Mouse (Mus musculus) cortical plate, adult 2 months (tissue): Measurements from ENCODE around the gene Gm49661. TPM values are rescaled to one million over a fixed set of nuclear protein-coding genes. Genes with fewer than 3 reads are reported as not detected.
A peak's percentile ranks its signal among the peaks of the same experiment; 100 is the strongest.

ENCODE experiments used
- H3K27ac ChIP-seq: fragments of 200-500 bp; 2 replicates; pipeline ENCODE4 v1.5.1; 2012; ENCODE audit warnings: low read length, control low read depth, inconsistent platforms; ENCODE audit not compliant: insufficient read depth
- H3K4me1 ChIP-seq: fragments of 200-500 bp; 2 replicates; pipeline ENCODE4 v1.6.1; 2011; ENCODE audit warnings: low read length; ENCODE audit not compliant: control insufficient read depth, insufficient read depth
- H3K4me3 ChIP-seq: fragments of 200-500 bp; 2 replicates; pipeline ENCODE4 v1.5.1; 2011; ENCODE audit warnings: mild to moderate bottlenecking, low read length, control low read depth; ENCODE audit not compliant: insufficient read depth
- CTCF ChIP-seq: fragments of 200-500 bp; IDR thresholded peaks from 2 replicates; pipeline ENCODE4 v1.5.1; 2011; ENCODE audit warnings: mild to moderate bottlenecking, control low read depth, low read length; ENCODE audit not compliant: insufficient read depth; ENCODE audit errors: extremely low read depth
- POLR2A ChIP-seq: fragments of 200-500 bp; IDR thresholded peaks from 2 replicates; pipeline ENCODE4 v1.6.1; 2011; ENCODE audit warnings: mild to moderate bottlenecking, low read length, control low read depth; ENCODE audit not compliant: insufficient read depth; ENCODE audit errors: extremely low read depth
- polyA plus RNA-seq: library from polyadenylated mRNA; depleted of rRNA; stranded (reverse); fragments of >200 nt; gene quantifications from 2 replicates; pipeline ENCODE4 v1.2.3, GENCODE M21; 2012

Gm49661 gene
- polyA plus RNA-seq, 1 experiment: not detected

DNA sequence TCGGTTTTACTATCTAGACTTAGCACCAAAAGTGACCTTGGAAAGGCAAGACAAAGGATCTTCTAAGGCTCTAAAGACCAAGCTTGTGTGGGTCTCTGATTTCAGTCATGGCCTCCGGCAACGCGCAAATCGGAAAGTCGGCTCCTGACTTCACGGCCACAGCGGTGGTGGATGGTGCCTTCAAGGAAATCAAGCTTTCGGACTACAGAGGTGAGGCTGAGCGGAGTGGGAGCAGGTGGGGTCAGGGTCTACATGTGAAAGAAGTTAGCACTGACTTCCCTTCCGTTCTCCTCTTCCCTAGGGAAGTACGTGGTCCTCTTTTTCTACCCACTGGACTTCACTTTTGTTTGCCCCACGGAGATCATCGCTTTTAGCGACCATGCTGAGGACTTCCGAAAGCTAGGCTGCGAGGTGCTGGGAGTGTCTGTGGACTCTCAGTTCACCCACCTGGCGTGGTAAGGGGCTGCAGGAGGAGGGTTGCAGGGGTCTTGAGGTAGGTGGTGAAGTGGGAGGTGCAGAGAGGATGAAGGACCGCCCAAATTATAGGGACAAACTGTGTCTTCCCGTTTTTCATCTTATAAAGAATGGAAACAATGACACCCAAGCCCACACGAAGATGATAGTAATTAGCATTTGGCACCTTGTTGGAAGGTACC, 1.0 kb upstream of the Gm49661 start:
- Histone ChIP-seq H3K4me1 (peaks cover 6% of the 10 kb centered on the region; the same call in 1 of the 2 replicates), H3K27ac (peak overlapping the region; percentile 9; the same call in 1 of the 2 replicates), H3K4me3 (peak overlapping the region; percentile 72)
- TF ChIP-seq POLR2A: no peak
- no peak for TF ChIP-seq CTCF

DNA sequence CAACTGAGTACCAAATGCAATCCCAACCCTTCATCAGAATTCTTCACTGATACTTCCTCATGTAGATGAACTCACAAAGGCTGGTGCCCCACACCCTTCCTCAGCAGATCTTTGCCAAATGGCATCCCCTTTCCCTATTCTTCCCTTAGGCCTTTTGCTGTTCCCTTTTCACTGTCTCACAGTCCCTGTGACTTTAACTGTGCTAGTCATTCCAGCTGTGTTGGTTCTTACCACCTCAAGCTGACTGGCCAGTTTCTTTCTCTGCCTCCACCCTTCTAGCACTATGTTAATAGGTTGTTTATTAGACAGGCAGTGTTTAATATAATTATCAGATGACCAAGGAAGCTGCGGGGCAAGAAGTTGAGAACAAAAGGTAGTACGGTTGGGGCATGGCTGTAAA, 583 bp downstream of the Gm49661 start:
- TF ChIP-seq CTCF: no peak
- TF ChIP-seq POLR2A: no peak
- Histone ChIP-seq H3K4me3 (peak overlapping the region; percentile 72; the same call in 1 of the 2 replicates), H3K4me1 (peaks cover 9% of the 10 kb centered on the region; the same call in 1 of the 2 replicates), H3K27ac (no peak overlapping the region)

DNA sequence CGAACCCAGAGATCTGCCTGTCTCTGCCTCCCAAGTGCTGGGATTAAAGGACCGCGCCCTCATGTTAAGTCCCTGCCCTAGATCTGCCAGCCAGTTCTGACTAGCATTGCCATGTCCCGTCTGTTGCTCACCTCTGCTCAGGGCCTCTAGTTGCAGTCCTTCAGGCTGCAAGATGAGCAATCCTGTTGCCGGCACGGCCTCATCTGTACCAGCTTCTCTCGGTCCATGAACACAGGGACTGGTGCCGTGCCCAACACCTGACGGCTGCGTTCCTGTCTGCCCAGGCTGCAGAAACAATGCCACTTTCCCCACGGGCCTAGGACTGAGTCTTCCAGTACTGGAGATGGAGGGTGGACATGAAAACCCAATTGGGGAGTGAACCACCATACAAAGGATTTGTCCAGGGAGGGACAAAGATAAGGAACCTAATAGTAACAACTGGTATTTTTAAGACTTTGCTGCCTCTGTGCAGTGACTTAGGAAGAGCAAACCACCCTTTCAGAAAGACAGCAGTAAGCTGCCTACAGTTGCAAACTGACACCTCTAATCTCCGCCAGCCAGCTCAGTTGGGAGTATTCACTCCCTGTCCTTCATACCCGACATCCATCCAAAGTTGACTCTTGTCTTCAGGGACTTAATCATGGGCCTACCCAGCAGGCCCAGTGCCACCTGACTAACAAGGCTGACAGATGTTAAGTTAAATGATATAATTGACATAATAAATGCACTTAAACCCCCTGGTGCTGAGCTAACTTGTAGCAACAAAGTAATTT, 1.5 kb downstream of the Gm49661 start:
- H3K4me1 ChIP-seq: peaks cover 9% of the 10 kb centered on the region; the same call in 1 of the 2 replicates
- no peak overlapping the region for H3K4me3 ChIP-seq
- TF ChIP-seq CTCF: no peak
- no peak for TF ChIP-seq POLR2A
- H3K27ac ChIP-seq: no peak overlapping the region

DNA sequence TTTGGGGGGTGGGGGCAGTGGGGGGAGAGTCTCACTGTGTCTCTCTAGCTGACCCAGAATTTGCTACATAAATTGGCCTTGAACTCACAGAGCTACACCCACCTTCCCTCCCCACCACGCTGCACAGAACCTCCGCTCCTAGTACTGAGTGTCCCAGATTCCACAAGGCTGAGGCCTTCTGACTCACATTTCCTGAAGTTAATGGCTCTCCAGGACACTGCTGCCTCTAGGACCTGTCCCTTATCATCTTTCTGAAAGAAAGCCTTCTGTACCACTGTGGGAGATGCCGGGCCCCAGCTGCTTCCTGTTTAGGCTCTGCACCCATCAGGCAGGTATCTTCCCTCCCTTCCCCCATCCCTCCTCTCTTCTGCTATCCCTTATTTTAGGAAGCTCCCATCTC, 2.6 kb downstream of the Gm49661 start:
- peaks cover 9% of the 10 kb centered on the region; the same call in 1 of the 2 replicates for H3K4me1 ChIP-seq
- H3K4me3 ChIP-seq: no peak overlapping the region
- H3K27ac ChIP-seq: no peak overlapping the region
- TF ChIP-seq POLR2A: no peak
- TF ChIP-seq CTCF: no peak

DNA sequence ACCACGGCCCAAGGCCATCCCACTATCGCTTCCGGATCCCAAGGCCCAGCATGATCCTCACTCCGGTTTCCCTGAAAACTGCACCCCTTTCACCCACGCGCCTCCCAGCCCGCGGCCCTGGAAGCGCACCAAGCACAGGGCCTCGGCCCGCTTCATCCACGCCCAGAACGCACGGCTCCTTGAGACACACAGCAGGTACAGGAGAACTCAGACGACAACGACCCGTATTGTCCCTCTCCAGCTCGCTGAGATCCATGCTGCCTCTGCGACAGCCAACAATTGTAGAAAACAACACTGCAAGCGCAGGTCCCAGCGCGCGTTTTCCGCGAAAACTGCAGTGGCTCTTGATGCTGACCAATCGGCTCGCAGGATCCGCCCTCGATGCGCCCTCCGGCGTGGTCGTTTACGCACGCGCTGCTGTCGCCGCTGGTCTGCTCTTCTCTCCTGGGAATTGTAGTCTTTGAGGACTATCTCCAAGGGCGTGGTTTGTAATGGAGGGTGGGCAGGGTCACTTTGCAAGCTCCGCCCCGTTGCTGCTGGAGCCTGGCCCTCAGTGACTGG, 3.4 kb downstream of the Gm49661 start:
- TF ChIP-seq POLR2A: peak; percentile 75; the same call in 1 of the 2 replicates
- no peak for TF ChIP-seq CTCF
- Histone ChIP-seq H3K27ac (no peak overlapping the region), H3K4me1 (peaks cover 9% of the 10 kb centered on the region; the same call in 1 of the 2 replicates), H3K4me3 (peak overlapping the region; percentile 67)

DNA sequence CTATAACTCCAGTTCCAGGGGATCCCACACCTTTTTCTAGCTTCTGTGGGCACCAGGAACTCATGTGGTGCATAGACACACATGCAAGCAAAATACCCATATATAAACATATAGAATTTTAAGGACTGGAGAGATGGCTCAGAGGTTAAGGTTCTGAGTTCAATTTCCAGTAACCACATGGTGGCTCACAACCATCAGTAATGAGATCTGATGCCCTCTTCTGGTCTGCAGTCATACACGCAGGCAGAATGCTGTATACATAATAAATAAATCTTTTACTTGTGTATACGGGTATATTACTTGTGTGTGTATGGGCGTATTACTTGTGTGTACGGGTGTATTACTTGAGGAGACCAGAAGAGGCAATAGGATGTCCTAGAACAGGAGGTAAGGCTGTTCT, 5.3 kb downstream of the Gm49661 start:
- Histone ChIP-seq H3K27ac (no peak overlapping the region), H3K4me3 (no peak overlapping the region), H3K4me1 (peaks cover 7% of the 10 kb centered on the region; the same call in 1 of the 2 replicates)
- TF ChIP-seq POLR2A: no peak
- TF ChIP-seq CTCF: no peak

DNA sequence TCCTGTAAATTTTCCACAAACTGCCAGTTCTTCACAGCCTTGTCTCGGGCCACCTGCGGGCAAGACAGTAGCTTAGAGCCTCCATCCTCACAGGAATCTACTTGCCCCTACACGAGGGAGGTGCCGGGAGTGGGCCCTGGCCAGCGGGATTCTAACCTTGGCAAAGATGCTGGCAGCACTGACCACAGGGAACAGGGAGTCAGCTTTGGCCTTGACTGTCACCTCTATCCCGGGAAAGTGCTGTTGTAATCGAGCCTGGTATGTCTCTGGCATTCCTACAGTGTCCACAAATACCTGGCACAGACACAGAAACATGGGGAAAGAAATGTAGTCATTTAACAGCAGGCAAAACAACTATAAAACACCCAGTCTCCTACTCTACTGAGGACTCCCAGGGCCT, 9.4 kb downstream of the Gm49661 start:
- no peak overlapping the region for H3K27ac ChIP-seq
- no peaks in the 10 kb centered on the region for H3K4me1 ChIP-seq
- no peak for TF ChIP-seq CTCF
- TF ChIP-seq POLR2A: no peak
- no peak overlapping the region for H3K4me3 ChIP-seq

DNA sequence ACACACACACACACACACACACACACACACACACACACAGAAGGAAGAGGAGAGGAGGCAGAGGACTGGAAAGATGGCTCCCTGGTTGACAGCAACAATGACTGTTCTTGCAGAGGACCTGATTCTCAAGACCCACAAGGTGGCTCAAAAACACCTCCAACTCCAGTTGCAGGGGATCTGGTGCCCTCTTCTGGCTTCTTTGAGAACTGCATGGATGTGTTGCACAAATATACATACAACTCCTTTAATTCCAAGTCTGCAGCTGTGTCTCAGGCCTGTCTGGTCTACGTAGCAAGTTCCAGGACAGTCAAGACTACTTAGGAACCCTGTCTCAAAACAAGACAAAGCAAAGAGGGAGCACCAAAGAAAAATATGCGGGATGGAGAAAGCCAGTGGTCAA, 12.5 kb downstream of the Gm49661 start:
- TF ChIP-seq POLR2A (no peak), CTCF (peak; percentile 85)
- no peak overlapping the region for H3K4me3 ChIP-seq
- no peak overlapping the region for H3K27ac ChIP-seq
- no peaks in the 10 kb centered on the region for H3K4me1 ChIP-seq

DNA sequence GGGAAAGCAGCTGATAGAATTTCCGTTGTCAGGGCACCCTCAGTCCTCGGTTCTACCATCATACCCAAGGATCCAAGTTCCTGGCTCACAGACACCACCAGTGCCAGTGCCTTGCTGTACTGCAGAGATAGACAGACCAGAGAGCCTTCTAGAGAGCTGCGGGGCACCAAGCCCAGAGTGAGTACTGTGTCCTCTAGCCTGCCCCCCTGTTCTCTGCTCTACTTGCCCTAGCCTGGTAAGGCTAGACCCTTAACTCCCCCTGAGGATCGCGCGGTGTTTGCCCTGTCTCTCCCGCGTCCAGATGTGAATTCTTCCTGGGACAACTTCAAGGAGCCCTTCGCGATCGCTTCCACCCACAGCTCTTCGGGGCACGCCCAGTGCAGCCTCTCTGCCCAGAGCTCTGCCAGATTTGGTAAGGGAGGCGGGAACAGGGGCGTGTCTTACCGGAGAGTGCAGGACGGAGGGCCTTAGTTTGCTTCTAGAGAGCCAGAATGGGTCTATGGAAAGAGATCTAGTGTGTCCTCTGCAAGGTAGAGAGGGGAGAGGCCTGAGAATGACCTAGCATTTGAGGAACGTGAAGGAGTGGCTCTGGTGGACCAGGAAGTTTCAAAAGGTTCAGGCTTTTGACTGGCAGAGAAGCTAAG, 16.5 kb downstream of the Gm49661 start:
- Histone ChIP-seq H3K4me3 (no peak overlapping the region), H3K27ac (no peak overlapping the region), H3K4me1 (no peaks in the 10 kb centered on the region)
- TF ChIP-seq CTCF: no peak
